Comparison of ENCODE assay signal across 8 mouse cellular contexts in the genomic region with DNA sequence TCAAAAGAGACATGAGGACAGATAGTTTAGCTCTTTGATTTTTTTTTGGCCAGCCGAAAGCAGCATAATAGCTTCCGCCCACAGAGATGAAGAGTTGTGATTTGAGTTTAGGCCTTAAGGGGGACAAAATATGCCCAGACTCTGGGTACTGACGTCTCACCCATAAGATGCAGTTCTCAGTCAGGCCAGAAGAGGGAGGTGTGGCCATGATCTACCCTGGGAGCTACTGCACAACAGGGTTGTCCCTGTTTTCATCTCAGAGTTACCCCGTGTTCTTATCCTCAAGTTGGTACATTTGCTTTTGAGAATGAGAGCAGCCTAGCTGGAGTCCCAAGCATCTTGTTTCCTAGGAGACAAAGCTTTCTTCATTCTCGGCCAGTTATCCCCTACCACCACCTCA.
DNase-seq lines count a peak whose midpoint lies in the region; ATAC-seq and TF ChIP-seq lines count a peak whose summit lies in the region.

No protein-coding gene starts in this region.

- no peak overlapping the region for H3K27ac ChIP-seq in bone marrow, adult 2 months (ENCODE audit: control insufficient read depth, insufficient read depth, low read depth, low read length, poor library complexity)
- H3K27ac ChIP-seq in embryonic facial prominence, embryonic 15.5 days (replicated peaks): no peak overlapping the region
- no peak overlapping the region for H3K27ac ChIP-seq in heart, postnatal 0 days (ENCODE audit: low read depth)
- H3K27ac ChIP-seq in liver, postnatal 0 days (ENCODE audit: low read depth): no peak overlapping the region
- H3K27ac ChIP-seq in neural tube, embryonic 14.5 days (ENCODE audit: low read depth, low read length): no peak overlapping the region

- no peak for TF ChIP-seq POLR2A in bone marrow, adult 2 months (IDR thresholded peaks at IDR 0.05; ENCODE audit: borderline replicate concordance, control insufficient read depth, low read depth, low read length)

- H3K4me2 ChIP-seq in embryonic facial prominence, embryonic 15.5 days (replicated peaks): no peak overlapping the region
- no peak overlapping the region for H3K4me2 ChIP-seq in heart, postnatal 0 days (ENCODE audit: low read depth, low read length)
- H3K4me2 ChIP-seq in liver, postnatal 0 days (ENCODE audit: low read depth, low read length): no peak overlapping the region
- H3K4me2 ChIP-seq in neural tube, embryonic 14.5 days (ENCODE audit: low read depth, low read length): no peak overlapping the region

- TF ChIP-seq EP300 in heart, postnatal 0 days (IDR thresholded peaks at IDR 0.05; ENCODE audit: low read depth): no peak
- TF ChIP-seq EP300 in liver, postnatal 0 days (IDR thresholded peaks at IDR 0.05; ENCODE audit: low read depth): no peak

- WGBS in bone marrow, adult 2 months: 33% methylated on average over 5 of the region's 5 CpGs
- WGBS in embryonic facial prominence, embryonic 15.5 days: 29% methylated on average over 5 of the region's 5 CpGs
- WGBS in heart, postnatal 0 days: 35% methylated on average over 5 of the region's 5 CpGs
- WGBS in liver, postnatal 0 days (ENCODE audit: insufficient replicate concordance): 35% methylated on average over 5 of the region's 5 CpGs
- 48% methylated on average over 5 of the region's 5 CpGs for WGBS in neural tube, embryonic 14.5 days

- ATAC-seq in embryonic facial prominence, embryonic 15.5 days (ENCODE audit: insufficient number of reproducible peaks, low FRiP score, low TSS enrichment, low read depth): peak; percentile 68; the same call in 1 of the 2 replicates
- peak; percentile 70 for ATAC-seq in heart, postnatal 0 days (ENCODE audit: insufficient read depth, low read depth)
- ATAC-seq in liver, postnatal 0 days: peak; percentile 53; the same call in 1 of the 2 replicates
- peak; percentile 65; the same call in 1 of the 2 replicates for ATAC-seq in neural tube, embryonic 14.5 days (ENCODE audit: low read depth)

- DNase-seq in heart, postnatal 0 days (ENCODE audit: low spot score): peak; percentile 63
- DNase-seq in kidney, postnatal 14 days: peak; percentile 86
- peak; percentile 79 for DNase-seq in liver, postnatal 0 days
- DNase-seq in thymus, postnatal 10 days (ENCODE audit: low spot score in 2 of 2): peak; percentile 67 to 84

- H3K4me3 ChIP-seq in E14TG2a.4 (replicated peaks; ENCODE audit: low read length): no peak overlapping the region
- no peak overlapping the region for H3K4me3 ChIP-seq in bone marrow, adult 2 months (replicated peaks; ENCODE audit: control insufficient read depth, low read depth, low read length)
- H3K4me3 ChIP-seq in embryonic facial prominence, embryonic 15.5 days (replicated peaks): no peak overlapping the region
- H3K4me3 ChIP-seq in heart, postnatal 0 days (ENCODE audit: low read depth, low read length): no peak overlapping the region
- no peak overlapping the region for H3K4me3 ChIP-seq in liver, postnatal 0 days (ENCODE audit: low read depth, low read length)
- no peak overlapping the region for H3K4me3 ChIP-seq in neural tube, embryonic 14.5 days (ENCODE audit: low read depth, low read length)

- H3K4me1 ChIP-seq in E14TG2a.4 (replicated peaks; ENCODE audit: low read depth, low read length): peaks cover 28% of the 10 kb centered on the region
- no peaks in the 10 kb centered on the region for H3K4me1 ChIP-seq in bone marrow, adult 2 months (ENCODE audit: control insufficient read depth, insufficient read depth, low read length)
- H3K4me1 ChIP-seq in embryonic facial prominence, embryonic 15.5 days: no peaks in the 10 kb centered on the region; the same call in 1 of the 2 replicates
- no peaks in the 10 kb centered on the region; the same call in 1 of the 2 replicates for H3K4me1 ChIP-seq in heart, postnatal 0 days (ENCODE audit: control insufficient read depth, insufficient read depth)
- H3K4me1 ChIP-seq in liver, postnatal 0 days (ENCODE audit: insufficient read depth): no peaks in the 10 kb centered on the region
- H3K4me1 ChIP-seq in neural tube, embryonic 14.5 days (ENCODE audit: control insufficient read depth, insufficient read depth, low read length): no peaks in the 10 kb centered on the region

- TF ChIP-seq CTCF in E14TG2a.4 (conservative IDR thresholded peaks at IDR 0.05; ENCODE audit: low read length): peak; percentile 72
- TF ChIP-seq CTCF in bone marrow, adult 2 months (IDR thresholded peaks at IDR 0.05; ENCODE audit: control insufficient read depth, insufficient read depth, low read length): peak; percentile 86
- peak; percentile 83 for TF ChIP-seq CTCF in heart, postnatal 0 days (IDR thresholded peaks at IDR 0.05; ENCODE audit: low read depth)
- TF ChIP-seq CTCF in liver, postnatal 0 days (IDR thresholded peaks at IDR 0.05; ENCODE audit: low read depth): peak; percentile 85

- H3K9ac ChIP-seq in embryonic facial prominence, embryonic 15.5 days: no peak overlapping the region
- H3K9ac ChIP-seq in heart, postnatal 0 days (replicated peaks; ENCODE audit: low read depth, low read length): no peak overlapping the region
- no peak overlapping the region for H3K9ac ChIP-seq in liver, postnatal 0 days (replicated peaks)
- H3K9ac ChIP-seq in neural tube, embryonic 14.5 days (replicated peaks; ENCODE audit: low read depth, low read length): no peak overlapping the region

- no peaks in the 10 kb centered on the region for H3K36me3 ChIP-seq in E14TG2a.4 (ENCODE audit: insufficient read depth, low read length)
- H3K36me3 ChIP-seq in embryonic facial prominence, embryonic 15.5 days: peaks cover 14% of the 10 kb centered on the region; the same call in 1 of the 2 replicates
- H3K36me3 ChIP-seq in heart, postnatal 0 days (replicated peaks; ENCODE audit: control insufficient read depth, insufficient read depth, low read length): peaks cover 18% of the 10 kb centered on the region
- H3K36me3 ChIP-seq in liver, postnatal 0 days (replicated peaks; ENCODE audit: insufficient read depth, low read length): peaks cover 17% of the 10 kb centered on the region
- peaks cover 23% of the 10 kb centered on the region for H3K36me3 ChIP-seq in neural tube, embryonic 14.5 days (ENCODE audit: control insufficient read depth, insufficient read depth, low read length)

- H3K27me3 ChIP-seq in E14TG2a.4 (ENCODE audit: insufficient read depth, low read length): no peaks in the 10 kb centered on the region
- no peaks in the 10 kb centered on the region for H3K27me3 ChIP-seq in embryonic facial prominence, embryonic 15.5 days
- no peaks in the 10 kb centered on the region for H3K27me3 ChIP-seq in heart, postnatal 0 days (ENCODE audit: control insufficient read depth, insufficient read depth, low read length)
- H3K27me3 ChIP-seq in liver, postnatal 0 days (ENCODE audit: insufficient read depth, low read length): no peaks in the 10 kb centered on the region
- no peaks in the 10 kb centered on the region for H3K27me3 ChIP-seq in neural tube, embryonic 14.5 days (ENCODE audit: control insufficient read depth, insufficient read depth, low read length)

- peaks cover 5% of the 10 kb centered on the region for H3K9me3 ChIP-seq in E14TG2a.4 (ENCODE audit: low read length)
- no peaks in the 10 kb centered on the region for H3K9me3 ChIP-seq in embryonic facial prominence, embryonic 15.5 days (replicated peaks)
- H3K9me3 ChIP-seq in heart, postnatal 0 days (replicated peaks; ENCODE audit: control insufficient read depth, low read length): no peaks in the 10 kb centered on the region
- no peaks in the 10 kb centered on the region for H3K9me3 ChIP-seq in liver, postnatal 0 days (ENCODE audit: low read length)
- no peaks in the 10 kb centered on the region for H3K9me3 ChIP-seq in neural tube, embryonic 14.5 days (ENCODE audit: control insufficient read depth, low read length)
